Mouse (Mus musculus) right cerebral cortex, postnatal 14 days (tissue): Measurements from ENCODE around the gene Ptpn20.

Experiments
- DNase-seq: peaks from one replicate; pipeline ENCODE4 v3.0.0; 2022

Ptpn20 gene

DNA sequence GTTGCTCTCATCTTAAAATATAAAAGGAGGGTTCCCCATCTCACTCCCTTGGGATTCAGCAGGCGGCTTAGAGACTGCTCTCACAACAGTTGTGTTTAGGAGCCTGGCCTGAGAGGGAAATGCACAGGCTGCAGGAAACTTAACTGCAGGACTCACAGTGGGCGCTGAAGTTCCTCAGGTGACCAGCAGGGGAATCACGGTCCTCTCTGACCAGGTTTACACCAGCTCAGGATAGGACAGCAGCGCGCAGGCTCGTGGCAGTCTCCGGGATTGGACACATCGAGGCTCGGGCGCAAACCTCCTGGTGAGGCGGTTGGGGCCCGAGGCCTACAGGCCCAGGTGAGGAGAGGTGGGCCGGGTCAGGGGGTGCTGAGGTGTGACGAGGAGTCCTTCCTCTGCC is at the start of gene Ptpn20:
Ptpn20 (plus strand) TSS at position 257 of the 400 bp plus-strand sequence.
- DNase-seq, result peak; percentile 11

DNA sequence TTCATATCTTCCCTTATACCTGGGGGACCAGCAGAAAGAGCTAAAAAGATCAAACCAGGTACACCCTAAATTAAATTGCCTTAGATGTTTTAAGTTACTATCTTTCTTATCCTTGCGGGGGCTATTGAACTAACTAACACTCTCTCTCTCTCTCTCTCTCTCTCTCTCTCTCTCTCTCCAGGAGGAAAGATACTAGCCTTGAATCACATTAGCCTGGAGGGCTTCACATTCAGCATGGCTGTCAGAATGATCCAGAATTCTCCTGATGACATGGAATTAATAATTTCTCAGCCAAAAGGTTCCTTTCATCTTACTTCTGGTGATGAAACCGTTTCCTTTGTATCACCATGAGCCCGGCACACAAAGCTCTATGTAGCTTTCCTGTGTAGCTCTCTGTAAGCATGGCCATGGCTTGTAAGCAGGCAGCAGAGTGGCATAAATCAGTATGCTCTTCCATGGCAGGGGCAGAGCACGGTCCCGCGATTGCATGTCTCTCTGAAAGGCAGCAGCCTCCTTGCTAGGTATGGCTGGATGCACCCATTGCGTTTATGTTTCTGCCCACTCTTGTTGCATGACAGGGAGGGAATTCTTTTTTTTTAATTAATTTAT is 49.3 kb upstream of the Ptpn20 start:
- DNase-seq, result no peak

DNA sequence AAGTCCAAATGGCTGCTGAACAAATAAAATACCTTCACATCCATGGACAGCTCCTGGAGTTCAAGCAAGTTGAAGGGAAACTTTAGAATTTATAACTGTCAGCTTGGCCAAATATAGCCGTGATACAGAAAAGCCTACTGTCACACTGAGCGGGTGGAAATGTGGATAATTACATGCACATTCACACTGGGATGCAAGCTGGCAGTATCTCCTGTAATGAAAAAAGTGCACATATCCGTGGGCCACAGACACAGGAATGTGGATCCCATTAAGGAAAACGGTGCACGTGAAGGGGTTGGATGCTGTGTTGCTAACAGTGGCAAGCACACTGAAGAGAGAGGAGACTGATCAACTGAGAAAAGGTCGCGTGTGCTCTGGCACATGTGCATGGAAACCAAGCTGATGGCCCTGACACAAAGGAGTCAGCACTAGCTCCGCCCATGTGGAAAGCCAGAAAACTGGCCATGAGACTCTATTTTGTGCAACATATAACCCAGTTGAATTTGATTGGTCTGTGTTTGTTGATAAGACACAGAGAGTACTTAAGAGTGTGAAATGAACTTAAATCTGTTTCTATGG is 43.4 kb upstream of the Ptpn20 start:
- DNase-seq, result no peak

DNA sequence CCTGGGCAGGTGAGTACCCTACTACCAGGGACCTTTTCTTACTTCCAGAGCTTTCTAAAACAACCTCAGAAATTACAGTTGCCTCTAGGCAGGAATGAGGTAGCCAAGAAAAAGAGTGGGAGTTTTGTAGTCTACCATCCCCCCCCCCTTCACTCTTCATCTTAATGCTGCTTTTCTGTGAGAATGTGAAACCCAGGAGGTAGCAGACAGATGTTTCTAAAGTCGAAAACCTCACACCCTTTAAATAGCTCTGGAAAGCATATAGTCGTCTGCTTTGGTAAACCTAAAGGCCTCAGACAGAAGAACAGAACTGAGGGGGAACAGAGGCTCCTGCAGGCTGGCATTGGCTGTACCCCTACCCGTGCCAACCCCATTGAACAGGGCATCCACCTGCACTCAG is 40.4 kb upstream of the Ptpn20 start:
- no peak for DNase-seq

DNA sequence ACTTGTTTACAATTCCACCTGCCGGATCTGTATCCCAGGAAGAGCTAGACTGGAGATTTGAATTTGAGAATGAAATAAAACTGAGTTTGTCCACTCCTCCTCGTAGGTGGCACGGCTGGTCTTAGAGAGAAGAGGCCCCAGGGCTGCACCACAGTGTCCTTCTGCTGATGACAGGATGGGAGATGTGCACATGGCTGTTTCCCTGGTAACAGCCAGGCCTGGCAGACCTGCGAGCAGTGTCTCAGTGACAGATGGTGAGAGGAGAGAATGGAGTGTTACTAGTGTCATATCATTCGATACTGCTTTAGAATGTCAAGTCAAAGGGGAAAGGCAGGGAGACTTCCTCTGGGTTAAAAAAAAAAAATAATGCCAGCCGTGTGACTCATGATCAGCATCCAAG is 39.2 kb upstream of the Ptpn20 start:
- DNase-seq, result no peak

DNA sequence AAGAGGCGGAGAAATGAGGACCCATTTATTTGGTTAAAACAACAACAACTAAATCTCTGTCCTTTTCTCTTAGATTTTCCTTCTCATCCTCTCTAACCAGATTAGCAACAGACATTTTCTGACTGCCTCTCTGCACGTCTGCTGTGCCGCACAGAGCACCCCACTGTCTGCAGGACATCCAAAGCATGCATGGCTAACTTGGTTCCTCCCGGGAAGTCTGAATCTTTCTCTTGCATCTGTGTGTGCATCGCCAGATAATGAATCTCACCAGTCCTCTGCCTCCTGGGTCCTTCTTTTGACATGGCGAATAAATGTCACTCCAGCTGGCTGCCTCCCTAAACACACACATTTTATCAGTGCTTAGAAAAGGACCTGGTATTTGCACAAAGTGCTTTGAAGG is 18.3 kb upstream of the Ptpn20 start:
- no peak for DNase-seq

DNA sequence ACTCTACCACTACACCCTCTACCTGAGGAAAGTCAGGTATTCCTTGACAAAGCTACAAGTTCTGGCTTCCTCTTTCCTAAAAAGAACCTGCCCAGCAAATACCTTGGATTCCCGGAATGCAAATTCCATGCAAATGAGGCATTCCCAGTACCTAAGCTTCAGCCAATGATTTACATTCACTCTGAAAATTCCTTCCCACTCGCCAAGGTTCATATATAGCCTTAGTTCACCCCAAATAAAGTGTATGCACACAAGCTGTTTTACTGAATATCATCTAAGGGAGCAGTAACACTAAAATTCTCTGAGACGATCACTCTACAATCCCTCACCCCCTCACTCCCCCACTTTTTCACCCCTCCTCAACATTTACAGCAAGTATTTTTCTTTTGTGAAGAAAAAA is 15.4 kb upstream of the Ptpn20 start:
- no peak for DNase-seq

DNA sequence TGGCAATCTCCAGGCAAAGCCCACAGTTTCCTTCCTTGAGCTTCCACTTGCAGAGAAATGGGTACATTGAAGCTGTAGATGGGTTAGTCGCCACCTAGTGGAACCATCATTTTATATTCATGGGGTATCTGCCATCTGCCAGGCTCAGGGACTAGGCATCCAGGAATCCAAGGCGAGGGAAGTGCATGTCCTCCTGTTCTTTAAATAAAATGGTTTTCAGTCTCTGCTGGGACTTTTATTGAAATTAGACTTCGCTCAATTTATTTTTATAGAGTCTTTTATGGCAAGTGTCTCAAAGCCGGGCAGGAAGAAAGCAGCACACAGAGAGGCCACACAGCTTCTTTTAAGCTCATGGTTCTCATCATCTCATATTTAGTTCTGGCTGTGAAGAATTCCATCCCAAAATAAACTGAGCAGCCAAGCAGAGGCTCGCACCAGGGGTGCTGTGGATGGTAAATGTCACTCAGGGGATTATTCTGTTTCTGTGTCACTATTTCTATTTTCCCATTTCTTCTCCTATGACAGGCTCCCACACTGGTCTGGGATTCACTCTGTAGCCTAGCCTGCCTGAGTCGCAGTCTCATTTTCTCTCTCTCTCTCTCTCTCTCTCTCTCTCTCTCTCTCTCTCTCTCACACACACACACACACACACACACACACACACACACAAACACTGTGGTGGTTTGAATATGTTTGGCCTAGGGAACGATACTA is 9.1 kb upstream of the Ptpn20 start:
- peak; percentile 6 for DNase-seq

DNA sequence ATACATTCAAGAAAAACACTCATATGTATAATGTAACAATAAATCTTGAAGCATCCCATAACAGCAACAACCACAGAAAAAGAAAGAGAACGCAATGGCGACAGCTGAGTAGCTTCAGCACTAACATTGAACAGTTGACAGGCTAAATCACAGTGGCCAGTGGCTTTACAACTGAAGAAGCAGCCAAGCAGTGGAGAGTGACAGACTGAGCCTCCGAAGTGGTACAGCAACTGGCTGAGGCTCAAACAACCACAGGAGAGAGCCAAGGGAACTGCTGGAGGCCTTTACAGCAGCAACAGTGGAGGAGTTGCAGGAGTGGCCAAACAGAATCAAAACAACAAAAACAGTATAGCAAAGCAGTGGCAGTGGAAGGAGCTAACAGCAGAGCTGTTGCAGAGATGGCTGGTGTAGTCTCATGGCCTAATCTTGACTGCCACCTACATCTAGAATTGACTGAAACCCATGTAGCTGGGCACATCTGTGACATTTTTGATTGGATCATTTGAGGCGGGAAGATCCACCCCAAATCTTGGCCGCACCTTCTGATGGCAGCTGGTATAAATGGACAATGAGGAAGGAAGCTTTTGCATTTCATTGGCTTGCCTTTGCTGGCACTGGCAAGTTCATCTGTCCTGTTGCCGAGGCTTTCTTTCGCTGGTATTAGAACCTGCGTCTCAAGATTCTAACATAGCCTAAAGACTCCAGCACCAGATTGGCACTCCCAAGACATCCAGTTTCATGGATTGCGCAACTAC is 9.5 kb downstream of the Ptpn20 start:
- no peak for DNase-seq

DNA sequence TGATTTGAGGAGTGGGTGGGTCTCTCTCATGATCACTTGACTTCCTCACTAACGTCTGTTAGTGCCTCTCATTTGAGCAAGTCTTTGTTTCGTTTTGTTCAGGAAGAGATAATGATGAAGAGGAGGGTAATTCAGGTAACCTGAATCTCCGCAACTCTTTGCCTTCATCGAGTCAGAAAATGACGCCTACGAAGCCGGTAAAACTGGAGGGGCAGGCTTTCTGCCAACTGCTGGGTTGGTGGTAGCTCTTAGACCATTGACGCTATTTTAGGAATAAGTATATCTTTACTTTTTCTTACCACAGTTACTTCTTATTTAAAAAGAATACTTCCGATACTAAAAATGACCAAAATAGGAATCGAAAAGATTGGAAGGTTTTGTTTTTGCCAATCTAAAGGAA is 18.4 kb downstream of the Ptpn20 start:
- peak; percentile 9 for DNase-seq

DNA sequence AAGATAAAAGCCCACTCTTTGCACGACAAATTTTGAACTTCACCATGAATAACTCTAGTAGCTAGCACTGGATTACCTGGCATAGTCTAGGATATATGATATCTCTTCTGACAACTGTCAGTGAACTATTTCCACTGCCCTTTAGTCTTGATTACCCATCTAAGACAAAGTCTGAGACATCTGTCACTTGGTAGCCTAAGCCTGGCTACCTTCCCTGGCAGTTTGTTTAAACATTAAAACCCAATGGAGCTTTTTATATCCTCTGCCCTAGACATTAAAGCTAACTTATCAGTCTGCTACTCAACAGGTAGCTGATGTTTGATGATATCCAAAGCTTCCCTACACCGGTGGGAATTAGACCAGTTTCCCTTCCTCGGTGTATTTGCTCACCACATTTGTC is 36.0 kb downstream of the Ptpn20 start:
- DNase-seq, result no peak

DNA sequence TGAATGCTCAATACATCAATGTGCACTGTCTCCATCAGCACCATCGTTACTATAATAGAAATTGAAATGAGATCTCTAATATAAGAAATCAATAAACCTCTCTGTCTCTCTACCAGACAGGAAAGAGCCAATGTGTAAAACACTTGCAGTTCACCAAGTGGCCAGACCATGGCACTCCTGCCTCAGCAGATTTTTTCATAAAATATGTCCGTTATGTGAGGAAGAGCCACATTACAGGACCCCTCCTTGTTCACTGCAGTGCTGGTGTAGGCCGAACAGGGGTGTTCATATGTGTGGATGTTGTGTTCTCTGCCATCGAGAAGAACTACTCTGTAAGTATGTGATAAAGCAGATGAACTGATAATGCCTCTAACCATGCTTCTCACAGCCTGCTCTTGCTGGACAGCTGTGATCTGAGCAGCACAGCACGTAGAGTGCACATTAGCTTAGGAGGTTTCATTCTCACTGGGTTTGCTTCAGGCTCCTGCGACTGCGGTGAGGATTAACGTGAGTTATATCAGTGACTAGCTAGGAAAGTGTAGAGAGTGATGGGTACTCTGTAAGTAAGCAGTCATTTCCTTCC is 43.9 kb downstream of the Ptpn20 start:
- DNase-seq, result peak; percentile 42

DNA sequence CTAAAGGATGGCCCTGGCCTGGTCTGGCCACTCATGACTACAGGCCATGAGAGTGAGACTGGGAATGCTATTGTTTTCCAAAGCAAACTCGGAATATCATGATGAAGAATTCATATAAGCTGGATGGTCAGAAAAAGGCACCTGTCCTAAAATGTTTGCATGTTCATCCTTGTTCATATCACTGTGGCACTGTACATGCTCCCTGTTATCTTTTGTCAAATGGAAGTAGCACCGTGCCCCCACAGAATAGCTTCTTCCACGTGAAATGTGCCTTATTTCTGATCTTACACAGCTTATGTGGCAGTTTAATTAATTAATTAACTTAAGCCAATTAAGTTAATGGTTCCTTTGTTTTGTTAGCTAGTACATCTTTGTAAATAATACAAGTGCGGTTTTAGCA is 45.3 kb downstream of the Ptpn20 start:
- DNase-seq, result no peak

DNA sequence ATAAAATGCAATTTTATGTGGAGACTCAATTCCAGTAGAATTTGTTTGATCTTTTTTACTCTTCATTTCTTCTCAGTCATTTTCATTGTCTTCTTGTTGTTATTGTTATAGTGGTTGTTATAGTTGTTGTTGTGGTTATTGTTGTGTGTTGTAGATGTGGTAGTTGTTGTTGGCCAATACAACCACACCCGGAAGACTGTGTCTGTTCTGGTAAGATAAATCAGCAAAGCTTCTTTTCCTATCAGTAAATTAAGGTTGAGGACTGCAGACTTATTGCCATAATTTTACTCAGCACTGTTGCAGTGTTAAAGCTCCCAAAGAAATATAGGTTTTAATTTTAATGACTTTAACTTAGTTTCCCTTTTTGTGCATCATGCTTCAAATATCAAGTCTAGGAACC is 45.8 kb downstream of the Ptpn20 start:
- DNase-seq, result no peak

DNA sequence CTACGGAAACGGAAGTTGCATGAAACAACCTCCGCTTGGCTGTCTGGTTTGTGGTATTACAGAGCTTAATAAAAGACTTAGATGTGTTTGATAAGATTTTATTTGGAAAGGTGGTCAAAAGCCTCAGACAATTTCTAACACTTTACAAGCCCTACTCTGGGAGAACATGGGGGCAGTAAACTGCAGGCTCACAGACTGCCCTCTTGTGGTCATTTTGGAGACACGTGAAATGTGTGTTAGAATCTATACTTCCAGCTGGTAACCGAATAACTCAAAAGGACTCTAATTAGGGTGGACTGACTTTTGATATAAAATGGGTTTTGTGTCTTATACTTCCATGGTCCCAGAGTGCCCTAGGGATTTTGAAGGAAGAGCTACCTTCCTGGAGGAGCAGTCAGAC is 50.4 kb downstream of the Ptpn20 start:
- DNase-seq, result no peak

DNA sequence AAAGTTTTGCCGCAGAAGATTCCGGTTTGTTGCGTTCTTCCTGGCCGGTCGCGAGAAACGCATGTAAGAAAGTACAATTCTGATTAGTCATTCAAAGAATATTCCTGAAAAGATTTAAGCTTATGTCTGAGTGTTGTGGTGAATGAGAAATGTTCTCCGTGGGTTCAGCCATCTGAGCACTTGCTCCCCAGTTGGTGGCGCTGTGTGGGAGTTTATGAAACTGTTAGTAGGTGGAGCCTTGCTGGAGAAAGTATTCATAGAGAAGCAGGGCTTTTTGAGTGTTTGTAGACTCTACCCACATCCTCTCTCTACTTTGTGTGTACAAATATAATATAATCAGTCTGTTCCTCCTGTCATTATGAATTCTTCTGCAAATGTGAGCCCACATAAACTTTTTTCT is 61.7 kb downstream of the Ptpn20 start:
- peak; percentile 68 for DNase-seq

DNA sequence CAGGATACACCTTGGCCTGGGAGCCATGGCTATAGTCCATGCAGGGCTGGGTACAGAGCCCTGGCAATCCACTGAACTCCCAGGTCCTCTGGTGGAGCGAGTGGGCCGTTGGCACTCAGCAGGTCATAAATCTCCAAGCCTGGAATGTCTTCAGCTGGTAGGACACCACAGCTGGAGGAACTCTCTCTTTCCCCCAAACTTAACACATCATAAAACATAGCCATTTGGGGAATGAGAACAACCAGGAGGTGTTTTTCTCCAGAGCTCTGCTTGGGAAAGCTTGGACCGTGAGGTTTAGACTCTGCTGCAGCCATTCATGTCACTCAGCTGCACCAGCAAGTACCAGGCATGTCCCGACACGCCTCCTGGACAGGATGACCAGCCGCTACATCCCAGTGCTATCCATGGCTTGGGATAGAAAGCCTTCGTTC is 68.5 kb downstream of the Ptpn20 start:
- DNase-seq, result no peak

DNA sequence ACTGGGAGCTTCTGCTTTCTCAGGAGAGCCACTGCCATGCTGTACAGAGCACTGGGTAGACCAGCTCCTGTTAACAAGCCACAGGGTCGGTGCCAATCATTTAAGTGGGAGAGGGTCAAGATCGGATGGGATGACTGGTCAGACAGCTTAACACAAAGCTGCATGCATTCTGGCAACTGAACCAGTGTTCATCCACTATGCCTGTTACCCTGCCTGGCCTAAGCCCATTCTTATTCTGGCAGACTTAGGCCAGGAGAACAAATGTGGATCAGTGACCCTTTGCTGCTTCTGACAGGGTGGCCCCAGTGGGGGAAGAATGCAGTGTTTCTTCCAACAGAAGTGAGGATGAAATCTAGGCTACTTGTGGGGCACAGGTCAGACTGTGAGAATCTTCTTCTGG is 69.3 kb downstream of the Ptpn20 start:
- DNase-seq, result no peak

DNA sequence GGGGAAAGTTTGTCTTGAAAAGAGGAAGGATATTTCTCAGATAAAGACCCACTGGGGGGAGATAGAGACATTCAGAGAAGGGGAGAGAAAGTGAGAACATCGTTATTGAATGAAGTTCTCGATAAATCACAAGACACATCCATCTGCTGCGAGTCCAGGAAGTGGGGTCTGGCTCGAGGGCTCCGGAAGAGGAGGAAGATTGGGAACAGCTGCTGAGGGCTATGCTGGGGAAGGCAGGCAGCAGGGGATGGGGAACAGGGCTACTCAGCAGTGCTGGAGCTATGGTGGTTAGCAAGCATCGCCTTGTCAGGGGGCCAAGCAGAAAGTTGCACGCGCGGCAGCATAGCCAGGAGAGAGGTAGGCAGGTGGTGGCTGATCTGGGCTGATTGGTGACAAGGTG is 73.1 kb downstream of the Ptpn20 start:
- DNase-seq, result no peak

DNA sequence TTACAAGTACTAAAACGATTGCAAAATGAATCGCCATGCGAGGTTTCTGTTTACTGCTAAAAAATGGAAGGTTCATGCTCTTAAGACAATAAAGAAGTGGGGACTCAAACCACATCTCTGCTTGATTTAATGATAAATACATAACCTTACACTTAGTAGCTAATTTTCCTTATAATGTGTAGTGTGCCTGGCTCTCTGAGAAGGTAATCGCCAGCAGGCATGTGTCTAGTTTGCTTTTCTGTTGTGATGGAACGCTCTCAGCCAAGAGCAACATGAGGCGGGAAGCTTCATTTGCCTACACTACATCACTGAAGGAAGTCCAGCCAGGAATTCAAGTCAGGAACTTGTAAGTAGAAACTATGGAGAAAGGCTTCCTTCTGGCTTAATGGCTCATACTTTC is 77.3 kb downstream of the Ptpn20 start:
- no peak for DNase-seq

DNA sequence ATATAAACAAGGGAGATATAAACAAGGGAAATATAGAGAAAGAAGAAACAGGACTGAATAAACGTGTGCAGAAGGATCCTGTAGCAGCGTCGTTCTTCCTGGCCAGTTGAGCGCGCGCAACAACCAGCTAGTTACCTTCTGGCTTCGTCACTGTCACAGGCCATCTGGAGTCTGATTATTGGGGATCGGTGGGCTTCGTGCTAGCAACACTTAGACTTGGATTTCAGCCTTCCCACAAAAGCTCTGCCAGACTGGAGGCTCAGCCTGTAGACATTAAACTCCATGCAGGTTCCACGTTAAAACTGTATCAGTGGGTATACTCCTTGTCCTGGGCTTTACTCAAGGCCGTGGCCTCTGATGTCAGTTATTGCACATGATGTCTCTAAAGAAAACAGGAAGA is 80.9 kb downstream of the Ptpn20 start:
- DNase-seq, result no peak

DNA sequence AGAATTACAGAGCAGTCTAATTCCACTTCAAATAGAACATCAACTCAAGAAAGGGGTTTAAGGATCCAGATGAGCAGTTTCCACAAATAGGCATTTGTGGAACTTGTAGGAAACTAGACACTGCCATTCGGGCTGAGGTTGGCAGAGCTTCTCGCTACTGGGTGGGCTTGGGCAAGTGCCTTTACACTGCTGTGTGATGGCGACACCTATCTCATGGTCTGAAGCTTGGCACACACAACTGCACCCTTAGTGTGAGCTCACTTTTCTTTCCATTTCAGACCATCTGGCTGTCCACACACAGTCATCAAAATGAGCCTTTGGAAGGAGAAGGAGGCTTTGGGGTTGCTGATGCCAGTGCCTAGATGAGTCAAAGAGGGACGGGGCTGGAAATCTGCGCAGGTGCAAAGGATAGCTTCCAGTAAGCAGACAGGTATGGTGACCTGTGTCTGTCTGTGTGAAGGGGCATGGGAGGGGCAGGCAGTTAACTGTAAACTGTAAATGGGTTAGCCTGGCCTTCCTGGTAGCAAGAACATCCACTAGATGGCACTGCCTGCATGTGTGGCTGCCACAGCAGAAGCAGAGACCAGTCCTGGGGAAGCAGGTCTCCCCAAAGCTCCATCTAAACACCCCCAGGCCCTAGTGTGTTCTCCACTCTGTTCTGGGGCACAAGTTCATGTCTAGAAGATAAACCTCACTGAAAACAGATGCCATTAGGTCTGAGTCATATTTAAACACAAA is 84.5 kb downstream of the Ptpn20 start:
- DNase-seq, result peak; percentile 62

DNA sequence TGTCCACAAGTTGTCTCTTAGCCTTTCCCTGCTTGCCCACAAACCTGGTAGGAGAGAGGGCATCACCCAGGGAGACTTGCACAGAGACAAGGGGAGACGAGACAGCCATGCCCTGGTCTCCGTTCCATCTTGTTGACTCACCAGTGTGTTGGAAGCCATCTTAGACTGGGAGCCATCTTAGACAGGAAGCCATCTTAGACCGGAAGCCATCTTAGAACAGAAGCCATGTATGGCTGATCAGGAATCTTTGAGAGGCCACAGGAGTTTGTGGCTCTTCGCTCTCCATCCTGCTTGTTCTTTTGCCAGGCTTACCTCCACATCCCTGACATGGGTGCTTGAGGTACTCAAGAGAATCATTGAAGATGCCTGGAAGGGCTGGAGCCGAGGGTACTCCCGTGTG is 89.0 kb downstream of the Ptpn20 start:
- no peak for DNase-seq
